Mouse (Mus musculus) limb, embryonic 14.5 days (tissue): ENCODE measurements around the gene Dpysl5. TPM values are rescaled to one million over a fixed set of nuclear protein-coding genes. Genes with fewer than 3 reads are reported as not detected.

Experiments
- ATAC-seq: fragments of 200-750 bp; cut with Nextera tagmentation; 2 replicates; pipeline ENCODE4 v1.8.0; 2017; ENCODE audit warnings: low read depth, moderate number of reproducible peaks, moderate TSS enrichment; ENCODE audit not compliant: low FRiP score
- DNase-seq: peaks from one replicate; pipeline ENCODE4 v3.0.0-alpha.2; 2015; ENCODE audit warnings: low spot score
- H3K27ac ChIP-seq: fragments of 300-500 bp; sonication (generic); replicated peaks from 2 replicates; pipeline ENCODE4 v1.5.1; 2014; ENCODE audit warnings: low read depth, mild to moderate bottlenecking, low read length, moderate library complexity, mixed read lengths
- H3K27me3 ChIP-seq: fragments of 300-500 bp; sonication (generic); 2 replicates; pipeline ENCODE4 v1.6.1; 2014; ENCODE audit warnings: low read length, mixed read lengths; ENCODE audit not compliant: control insufficient read depth, insufficient read depth
- H3K36me3 ChIP-seq: fragments of 300-500 bp; sonication (generic); 2 replicates; pipeline ENCODE4 v1.6.1; 2014; ENCODE audit warnings: mild to moderate bottlenecking, low read length, moderate library complexity, mixed read lengths; ENCODE audit not compliant: control insufficient read depth, insufficient read depth
- H3K4me1 ChIP-seq: fragments of 300-500 bp; sonication (generic); 2 replicates; pipeline ENCODE4 v1.6.1; 2014; ENCODE audit warnings: antibody characterized with exemption, low read length, mixed read lengths; ENCODE audit not compliant: control insufficient read depth, insufficient read depth
- H3K4me2 ChIP-seq: fragments of 300-500 bp; sonication (generic); replicated peaks from 2 replicates; pipeline ENCODE4 v1.6.1; 2014; ENCODE audit warnings: low read depth, mild to moderate bottlenecking, low read length, moderate library complexity; ENCODE audit not compliant: severe bottlenecking
- H3K4me3 ChIP-seq: fragments of 300-500 bp; sonication (generic); replicated peaks from 2 replicates; pipeline ENCODE4 v1.5.1; 2014; ENCODE audit warnings: low read length
- H3K9ac ChIP-seq: fragments of 300-500 bp; sonication (generic); 2 replicates; pipeline ENCODE4 v1.6.1; 2014; ENCODE audit warnings: mild to moderate bottlenecking, low read depth, low read length, moderate library complexity; ENCODE audit not compliant: severe bottlenecking
- H3K9me3 ChIP-seq: fragments of 300-500 bp; sonication (generic); 2 replicates; pipeline ENCODE4 v1.6.1; 2016; ENCODE audit warnings: low read length; ENCODE audit not compliant: control insufficient read depth
- POLR2A ChIP-seq: fragments of 200-500 bp; IDR thresholded peaks from 2 replicates; pipeline ENCODE4 v1.8.0; 2012; ENCODE audit warnings: inconsistent platforms, mild to moderate bottlenecking, moderate library complexity, borderline replicate concordance; ENCODE audit not compliant: insufficient read depth, insufficient read length; ENCODE audit errors: extremely low read depth
- WGBS: fragments of 180-500 bp; shearing (Covaris S2); extraction: QIAGEN DNeasy Blood & Tissue Kit; methylation state at CpG from one replicate; pipeline ENCODE4 v1.1.7; 2014; 5-methylcytosine and 5-hydroxymethylcytosine counted together
- polyA plus RNA-seq, 2 experiments: library from polyadenylated mRNA; depleted of rRNA in 1 of 2; stranded (reverse) in 1 of 2; unstranded in 1 of 2; fragments of >200 nt; fragmentation: Nextera tagmentation in 1 of 2; extraction: Ambion mirVana in 1 of 2; gene quantifications; 2 replicates each; pipeline versions ENCODE4 v1.2.1 to v1.2.3; 2012 to 2014

Gene Dpysl5
- polyA plus RNA-seq, 2 experiments, result 4.6 to 9.2 TPM

GRCm38 (mm10) chr5:30701866-30702265 lies 9.5 kb upstream of the Dpysl5 start:
- Histone ChIP-seq H3K27me3 (no peaks in the 10 kb centered on the region), H3K4me2 (no peak overlapping the region), H3K4me3 (no peak overlapping the region), H3K4me1 (no peaks in the 10 kb centered on the region), H3K9ac (no peak overlapping the region), H3K36me3 (no peaks in the 10 kb centered on the region), H3K9me3 (no peaks in the 10 kb centered on the region), H3K27ac (no peak overlapping the region)
- no peak for ATAC-seq
- no peak for TF ChIP-seq POLR2A
- no peak for DNase-seq
- WGBS, result 88% methylated on average over 3 of the region's 3 CpGs

- H3K36me3 ChIP-seq, result no peaks in the 10 kb centered on the region
- DNase-seq (peak; percentile 92), ATAC-seq (peak; percentile 53)
- H3K4me3 ChIP-seq, result no peak overlapping the region
- H3K4me2 ChIP-seq, result no peak overlapping the region
- H3K27ac ChIP-seq, result no peak overlapping the region
- peaks cover 9% of the 10 kb centered on the region for H3K4me1 ChIP-seq
- WGBS, result 10% methylated on average over 13 of the region's 13 CpGs
- H3K27me3 ChIP-seq, result peaks cover 45% of the 10 kb centered on the region
- H3K9me3 ChIP-seq, result no peaks in the 10 kb centered on the region
- TF ChIP-seq POLR2A, result no peak
- no peak overlapping the region for H3K9ac ChIP-seq
Measured at GRCm38 (mm10) chr5:30709744-30710383, 1.5 kb upstream of the Dpysl5 start.

- no peak overlapping the region; the same call in 1 of the 2 replicates for H3K4me3 ChIP-seq
- peak; percentile 7 for DNase-seq
- TF ChIP-seq POLR2A, result no peak
- H3K4me2 ChIP-seq, result peak overlapping the region; percentile 88; the same call in 1 of the 2 replicates
- H3K27ac ChIP-seq, result no peak overlapping the region
- H3K27me3 ChIP-seq, result peaks cover 45% of the 10 kb centered on the region
- whole genome bisulfite sequencing, result 23% methylated on average over 8 of the region's 8 CpGs
- no peaks in the 10 kb centered on the region for H3K36me3 ChIP-seq
- ATAC-seq, result no peak
- H3K9me3 ChIP-seq, result no peaks in the 10 kb centered on the region
- peaks cover 9% of the 10 kb centered on the region for H3K4me1 ChIP-seq
- no peak overlapping the region for H3K9ac ChIP-seq
Measured at GRCm38 (mm10) chr5:30710486-30710885, 878 bp upstream of the Dpysl5 start.

GRCm38 (mm10) chr5:30712002-30712390 lies 632 bp downstream of the Dpysl5 start:
- Histone ChIP-seq H3K9me3 (no peaks in the 10 kb centered on the region), H3K36me3 (no peaks in the 10 kb centered on the region), H3K4me3 (peak overlapping the region; percentile 52), H3K27ac (no peak overlapping the region), H3K4me2 (peak overlapping the region; percentile 88), H3K4me1 (peaks cover 9% of the 10 kb centered on the region), H3K9ac (peak overlapping the region; percentile 55), H3K27me3 (peaks cover 45% of the 10 kb centered on the region)
- TF ChIP-seq POLR2A, result no peak
- ATAC-seq, result no peak
- 2% methylated on average over 14 of the region's 14 CpGs for WGBS
- DNase-seq, result no peak

- no peak for TF ChIP-seq POLR2A
- H3K4me1 ChIP-seq, result peaks cover 9% of the 10 kb centered on the region
- H3K27me3 ChIP-seq, result peaks cover 45% of the 10 kb centered on the region
- peak overlapping the region; percentile 52 for H3K4me3 ChIP-seq
- WGBS, result under 1% methylated on average over 42 of the region's 43 CpGs
- H3K27ac ChIP-seq, result no peak overlapping the region
- H3K36me3 ChIP-seq, result no peaks in the 10 kb centered on the region
- H3K4me2 ChIP-seq, result peak overlapping the region; percentile 88
- peak overlapping the region; percentile 55; the same call in 1 of the 2 replicates for H3K9ac ChIP-seq
- ATAC-seq (no peak; the same call in 1 of the 2 replicates), DNase-seq (peak; percentile 4)
- no peaks in the 10 kb centered on the region for H3K9me3 ChIP-seq
Measured at GRCm38 (mm10) chr5:30712441-30713298, 1.3 kb downstream of the Dpysl5 start.
